Mouse (Mus musculus): ENCODE measurements around the gene Actrt3. TPM values are rescaled to one million over a fixed set of nuclear protein-coding genes. Genes with fewer than 3 reads are reported as not detected.

Gene Actrt3
- polyA plus RNA-seq, 2 experiments: 0.10 to 0.11 TPM

GRCm38 (mm10) chr3:30548928-30549327 lies 50.8 kb downstream of the Actrt3 start:
- peaks cover 6% of the 10 kb centered on the region; the same call in 1 of the 2 replicates for H3K4me1 ChIP-seq (ENCODE audit: control insufficient read depth, insufficient read depth, low read length)
- H3K4me2 ChIP-seq (replicated peaks; ENCODE audit: low read depth, low read length, severe bottlenecking): no peak overlapping the region
- TF ChIP-seq POLR2A (IDR thresholded peaks at IDR 0.05; ENCODE audit: borderline replicate concordance, extremely low read depth, insufficient read depth, insufficient read length): no peak
- no peaks in the 10 kb centered on the region for H3K9me3 ChIP-seq (ENCODE audit: control insufficient read depth, low read length)
- H3K4me3 ChIP-seq (replicated peaks; ENCODE audit: low read length): no peak overlapping the region
- WGBS: 38% methylated on average over 7 of the region's 7 CpGs
- no peak overlapping the region for H3K27ac ChIP-seq (replicated peaks; ENCODE audit: low read depth, low read length)
- peak; percentile 58; the same call in 1 of the 2 replicates for ATAC-seq (ENCODE audit: low FRiP score, low read depth)
- H3K9ac ChIP-seq (ENCODE audit: low read depth, low read length, severe bottlenecking): no peak overlapping the region
- H3K36me3 ChIP-seq (ENCODE audit: control insufficient read depth, insufficient read depth, low read length): no peaks in the 10 kb centered on the region
- no peaks in the 10 kb centered on the region for H3K27me3 ChIP-seq (ENCODE audit: control insufficient read depth, insufficient read depth, low read length)
- peak; percentile 34 for DNase-seq (ENCODE audit: low spot score)

GRCm38 (mm10) chr3:30547908-30548307 lies 51.8 kb downstream of the Actrt3 start, which contains the start of gene Mecom:
Mecom (minus strand) TSS chr3:30548008.
- no peak for TF ChIP-seq POLR2A (IDR thresholded peaks at IDR 0.05; ENCODE audit: borderline replicate concordance, extremely low read depth, insufficient read depth, insufficient read length)
- Histone ChIP-seq H3K4me2 (replicated peaks; ENCODE audit: low read depth, low read length, severe bottlenecking) (0 out of 2 replicates have a peak within 1 kb of the TSS, but pooled peaks have one; percentile 1), H3K4me3 (replicated peaks; ENCODE audit: low read length) (no peak within 1 kb of the TSS), H3K9ac (ENCODE audit: low read depth, low read length, severe bottlenecking) (no peak within 1 kb of the TSS), H3K36me3 (ENCODE audit: control insufficient read depth, insufficient read depth, low read length) (no peaks in the 10 kb centered on the region), H3K27ac (replicated peaks; ENCODE audit: low read depth, low read length) (no peak within 1 kb of the TSS), H3K27me3 (ENCODE audit: control insufficient read depth, insufficient read depth, low read length) (no peaks in the 10 kb centered on the region), H3K9me3 (ENCODE audit: control insufficient read depth, low read length) (no peaks in the 10 kb centered on the region), H3K4me1 (ENCODE audit: control insufficient read depth, insufficient read depth, low read length) (peaks cover 6% of the 10 kb centered on the region; the same call in 1 of the 2 replicates)
- no peak for DNase-seq (ENCODE audit: low spot score)
- 69% methylated on average over 3 of the region's 3 CpGs for WGBS
- ATAC-seq (ENCODE audit: low FRiP score, low read depth): no peak

Other genes starting within 250 kb of the Actrt3 start
- gene Mecom, start 51.9 kb downstream of the Actrt3 start, polyA plus RNA-seq (2012; rRNA removed): 35.8 and 38.6 TPM in 2 replicates
- gene Mecom, start 51.9 kb downstream of the Actrt3 start, polyA plus RNA-seq (2014; fragmentation: Nextera tagmentation; extraction: Ambion mirVana): 42.2 and 61.6 TPM in 2 replicates
- gene Mynn, start 2.1 kb upstream of the Actrt3 start, polyA plus RNA-seq (2012; rRNA removed): 22.3 TPM in 2 replicates
- 30.6 and 32.0 TPM in 2 replicates for gene Mynn, start 2.1 kb upstream of the Actrt3 start, polyA plus RNA-seq (2014; fragmentation: Nextera tagmentation; extraction: Ambion mirVana)
- gene Lrriq4, start 44.6 kb upstream of the Actrt3 start, polyA plus RNA-seq (2012; rRNA removed): not detected in 2 replicates
- gene Lrriq4, start 44.6 kb upstream of the Actrt3 start, polyA plus RNA-seq (2014; fragmentation: Nextera tagmentation; extraction: Ambion mirVana): not detected in 2 replicates
- 0.27 and 0.52 TPM in 2 replicates for gene Lrrc34, start 47.9 kb upstream of the Actrt3 start, polyA plus RNA-seq (2012; rRNA removed)
- 0.76 and 1.3 TPM in 2 replicates for gene Lrrc34, start 47.9 kb upstream of the Actrt3 start, polyA plus RNA-seq (2014; fragmentation: Nextera tagmentation; extraction: Ambion mirVana)
- gene Lrrc31, start 99.9 kb upstream of the Actrt3 start, polyA plus RNA-seq (2012; rRNA removed): 0.10 TPM in 1 of 2 replicates, not detected in the other
- 0.10 TPM in 1 of 2 replicates, not detected in the other for gene Lrrc31, start 99.9 kb upstream of the Actrt3 start, polyA plus RNA-seq (2014; fragmentation: Nextera tagmentation; extraction: Ambion mirVana)
- gene Samd7, start 146.4 kb upstream of the Actrt3 start, polyA plus RNA-seq (2012; rRNA removed): not detected in 2 replicates
- gene Samd7, start 146.4 kb upstream of the Actrt3 start, polyA plus RNA-seq (2014; fragmentation: Nextera tagmentation; extraction: Ambion mirVana): not detected in 2 replicates
- 46.0 and 53.6 TPM in 2 replicates for gene Sec62, start 192.9 kb upstream of the Actrt3 start, polyA plus RNA-seq (2012; rRNA removed)
- 103 and 104 TPM in 2 replicates for gene Sec62, start 192.9 kb upstream of the Actrt3 start, polyA plus RNA-seq (2014; fragmentation: Nextera tagmentation; extraction: Ambion mirVana)